Mouse (Mus musculus) ES-CJ7 (cell line): Measurements from ENCODE around the gene Stk39.

Experiments used
- DNase-seq: peaks from one replicate; pipeline ENCODE4 v3.0.0; 2011; ENCODE audit warnings: low read depth, low spot score

The Stk39 gene

DNA sequence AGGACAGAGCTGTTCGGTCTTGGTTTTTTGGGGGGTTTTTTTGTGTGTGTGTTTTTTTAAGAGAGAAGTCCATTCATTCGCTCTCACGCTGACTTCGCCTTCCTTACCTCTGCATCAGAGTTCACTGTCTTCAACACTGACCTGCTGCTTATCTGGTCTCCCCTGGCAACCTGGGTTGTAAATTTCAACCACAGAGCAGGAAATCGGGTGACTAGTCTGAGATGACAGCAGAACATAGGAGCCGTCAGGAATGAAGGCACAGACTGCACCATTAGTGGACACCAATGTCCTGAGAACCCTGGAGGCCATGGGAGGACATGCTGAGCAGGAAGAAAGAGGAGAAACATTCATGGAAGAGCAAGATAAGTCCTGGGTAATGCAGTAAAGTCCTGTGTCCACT lies 51.1 kb downstream of the Stk39 start:
- DNase-seq, result no peak

DNA sequence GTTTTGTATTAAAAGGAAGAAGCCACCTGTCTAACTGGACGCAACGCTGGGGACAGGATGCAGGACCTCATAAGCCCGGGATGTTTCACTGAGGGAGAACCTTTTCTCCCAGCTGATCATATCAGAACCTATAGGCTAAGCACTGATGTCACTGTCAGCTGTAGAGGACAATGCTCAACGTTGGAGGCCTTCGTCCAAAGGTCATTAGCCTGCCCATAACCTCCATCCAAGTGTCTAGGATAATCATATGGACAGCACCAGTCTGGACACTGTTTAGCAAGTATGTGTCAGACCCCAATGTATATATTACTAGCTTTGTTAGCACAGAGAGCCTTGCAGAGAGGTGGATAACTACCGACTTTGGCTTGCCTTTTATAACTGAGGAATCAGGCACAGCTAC lies 51.8 kb downstream of the Stk39 start:
- no peak for DNase-seq

DNA sequence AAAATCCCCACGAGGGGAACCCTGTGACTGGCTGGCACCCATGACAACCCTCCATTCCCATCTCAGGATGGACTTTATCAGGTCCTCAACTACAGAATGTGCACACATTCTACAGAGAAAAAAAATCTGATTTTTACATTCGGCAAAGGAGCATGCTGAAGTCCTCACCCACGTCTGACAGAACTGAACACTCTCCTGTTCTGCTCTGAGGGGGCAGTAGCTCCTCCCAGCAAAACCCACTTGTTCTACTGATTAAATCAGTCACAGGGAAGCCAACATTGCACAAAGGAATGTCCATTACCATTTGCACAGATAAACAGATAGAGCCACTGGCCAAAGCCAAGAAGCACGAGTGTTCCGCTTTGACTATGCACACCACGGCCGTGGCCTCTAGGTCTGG lies 52.3 kb downstream of the Stk39 start:
- DNase-seq, result no peak

DNA sequence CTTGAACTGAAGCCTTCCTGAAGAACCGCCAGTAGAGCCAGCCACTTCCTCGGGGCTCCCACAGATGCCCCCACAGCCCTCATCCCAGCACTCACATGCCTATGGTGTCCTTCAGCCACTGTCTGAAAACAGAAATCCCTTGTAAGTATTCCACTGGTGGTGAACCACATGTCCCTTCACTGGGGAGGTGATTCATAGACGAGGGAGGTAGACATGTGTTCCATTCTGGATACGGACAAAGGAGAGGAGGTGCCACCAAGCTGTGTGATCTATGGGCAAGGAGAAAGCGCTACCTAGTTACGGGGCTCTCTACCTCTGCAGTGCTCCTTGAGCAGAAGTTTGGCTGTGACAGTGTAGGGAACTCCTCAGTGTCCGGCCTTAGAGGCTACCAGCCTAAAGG lies 52.9 kb downstream of the Stk39 start:
- no peak for DNase-seq

DNA sequence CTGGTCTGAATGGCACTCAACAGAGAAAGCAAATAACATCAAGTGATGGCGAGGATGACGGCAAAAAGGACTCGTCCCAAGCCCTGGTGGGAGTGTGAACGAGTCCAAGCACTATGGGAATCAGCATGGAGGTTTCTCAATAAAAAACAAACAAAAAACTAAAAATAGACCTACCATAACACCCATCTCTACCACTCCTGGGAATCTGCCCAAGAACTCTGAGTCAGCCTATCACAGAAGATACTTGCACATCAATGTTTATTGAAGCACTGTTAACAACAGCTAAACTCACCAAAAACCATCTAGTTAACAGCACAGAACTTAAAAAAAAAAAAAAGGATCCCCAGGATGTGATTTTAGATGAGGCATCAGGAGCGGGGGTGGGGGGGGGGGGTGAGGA lies 55.0 kb downstream of the Stk39 start:
- DNase-seq, result no peak

- DNase-seq, result no peak
Measured at GRCm38 (mm10) chr2:68415691-68416090, 56.4 kb downstream of the Stk39 start.

GRCm38 (mm10) chr2:68412149-68412548 lies 59.9 kb downstream of the Stk39 start:
- DNase-seq, result no peak

GRCm38 (mm10) chr2:68411201-68411600 lies 60.9 kb downstream of the Stk39 start:
- no peak for DNase-seq

GRCm38 (mm10) chr2:68409640-68410215 lies 62.3 kb downstream of the Stk39 start:
- no peak for DNase-seq

DNA sequence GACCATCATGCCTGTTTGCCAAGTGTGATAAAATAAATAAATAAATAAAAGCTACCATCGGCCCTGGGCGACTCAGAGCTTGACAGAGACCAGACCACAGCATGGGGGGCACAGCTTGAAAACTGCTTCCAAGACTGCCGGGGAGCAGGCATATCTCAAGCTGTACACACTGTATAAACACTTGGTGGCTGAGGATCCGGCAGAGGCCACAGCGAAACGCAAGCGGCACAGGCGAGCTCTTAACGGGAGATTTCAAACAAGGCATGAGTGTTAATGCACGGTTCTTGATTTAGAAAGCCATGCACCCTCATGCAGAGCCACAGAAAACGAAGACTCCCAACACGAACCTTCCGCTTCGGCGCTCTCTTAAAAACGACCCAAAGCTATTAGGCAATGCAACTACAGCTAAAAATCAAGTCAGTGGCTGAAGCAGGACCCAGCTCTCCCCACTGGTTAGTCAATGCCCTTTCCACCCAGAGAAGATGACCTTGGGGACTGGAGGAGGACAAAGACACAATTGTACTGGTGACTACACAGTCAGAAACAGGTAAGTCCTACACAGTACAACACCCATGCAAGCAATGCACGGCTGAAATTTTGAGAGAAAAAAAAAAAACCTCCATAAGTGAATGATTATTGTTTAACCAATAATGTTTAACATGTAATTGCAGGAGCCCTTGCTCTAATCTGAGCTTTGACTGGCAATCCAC lies 63.6 kb downstream of the Stk39 start:
- DNase-seq, result no peak

- DNase-seq, result no peak
Measured at GRCm38 (mm10) chr2:68407179-68407950, 64.7 kb downstream of the Stk39 start.

DNA sequence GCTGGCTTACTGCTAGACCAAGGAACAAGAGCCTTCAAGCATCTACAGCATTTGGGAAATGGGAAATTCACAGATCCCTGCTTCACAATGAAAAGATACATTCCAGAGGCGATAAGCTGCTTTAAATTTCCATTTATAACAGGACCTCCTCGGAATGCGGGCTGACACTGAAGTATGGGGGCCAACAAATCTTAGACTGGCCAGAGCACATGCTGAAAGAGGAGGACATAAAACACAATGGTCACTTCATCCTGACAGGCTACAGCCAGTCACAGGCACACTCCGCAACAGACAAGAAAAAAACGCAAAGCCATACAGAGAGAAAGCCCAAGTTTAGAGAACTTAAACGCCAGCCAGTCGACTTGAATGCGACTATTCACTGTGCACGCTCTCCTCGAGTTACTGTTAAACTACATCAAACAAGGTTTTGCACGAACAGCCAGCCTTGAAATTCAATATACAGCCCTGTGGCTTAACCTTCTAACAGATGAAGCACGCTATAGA lies 65.4 kb downstream of the Stk39 start:
- DNase-seq, result no peak

DNA sequence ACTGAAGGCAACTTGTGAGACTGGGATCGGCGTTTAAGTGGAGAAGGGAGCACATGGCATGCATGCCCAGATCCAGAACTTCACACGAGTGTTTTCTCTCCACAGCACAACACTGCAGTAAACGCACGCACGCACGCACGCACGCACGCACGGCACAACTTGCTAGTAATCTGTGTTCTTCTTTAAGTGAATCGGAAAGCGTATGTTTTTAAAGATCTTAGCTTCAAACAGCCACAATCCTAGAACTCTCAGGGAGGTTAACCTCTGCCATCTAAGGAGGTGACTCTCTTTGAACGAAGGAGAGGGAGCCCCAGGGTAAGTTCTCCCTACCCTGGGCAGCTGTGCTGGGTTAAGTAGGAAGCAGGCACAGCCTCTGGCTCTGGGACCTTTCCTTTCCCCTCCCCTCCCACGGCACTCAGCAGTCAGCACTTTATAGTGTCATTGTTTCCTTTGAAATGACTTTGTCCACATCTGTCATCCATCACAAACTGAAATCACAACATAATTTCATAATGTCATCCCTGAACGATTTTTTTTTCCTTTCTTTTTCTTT lies 66.8 kb downstream of the Stk39 start:
- DNase-seq, result no peak

GRCm38 (mm10) chr2:68404274-68405162 lies 67.5 kb downstream of the Stk39 start:
- no peak for DNase-seq

- DNase-seq, result no peak
Measured at GRCm38 (mm10) chr2:68393611-68394549, 78.2 kb downstream of the Stk39 start.

DNA sequence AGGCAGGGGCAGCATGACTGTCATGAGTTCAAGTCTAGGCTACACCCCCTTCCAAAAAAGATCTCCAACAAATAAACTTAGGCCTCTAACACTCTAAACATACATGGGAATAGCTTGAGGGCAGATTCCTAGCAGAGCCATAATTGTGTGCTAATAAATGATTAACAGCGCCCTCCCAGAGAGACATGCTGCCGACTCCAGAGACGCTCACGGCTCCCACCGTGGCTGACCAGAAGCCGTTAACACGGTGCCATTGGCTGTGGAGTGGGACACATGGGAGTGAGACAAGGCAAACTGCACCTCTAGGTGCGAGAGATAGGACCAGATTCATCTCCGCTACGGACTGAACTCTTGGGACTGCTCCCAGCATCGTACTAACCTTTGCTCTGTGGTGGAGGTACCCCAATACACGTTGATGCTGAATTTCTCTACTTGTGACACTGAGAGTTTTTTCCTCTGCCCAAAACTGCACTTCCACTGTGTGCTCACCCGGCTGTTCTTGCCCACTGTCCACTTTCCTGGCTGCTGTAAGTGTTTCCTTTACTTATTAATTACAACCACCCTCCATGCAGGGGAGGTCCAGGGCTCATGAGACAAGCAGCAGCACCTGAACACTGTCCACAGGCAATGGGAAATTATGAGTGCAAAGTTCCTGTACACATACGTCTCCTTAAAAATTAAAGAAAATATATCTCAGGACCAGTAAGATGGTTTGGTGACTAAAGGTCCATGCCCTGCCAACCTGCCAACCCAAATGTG lies 84.1 kb downstream of the Stk39 start:
- DNase-seq, result no peak

DNA sequence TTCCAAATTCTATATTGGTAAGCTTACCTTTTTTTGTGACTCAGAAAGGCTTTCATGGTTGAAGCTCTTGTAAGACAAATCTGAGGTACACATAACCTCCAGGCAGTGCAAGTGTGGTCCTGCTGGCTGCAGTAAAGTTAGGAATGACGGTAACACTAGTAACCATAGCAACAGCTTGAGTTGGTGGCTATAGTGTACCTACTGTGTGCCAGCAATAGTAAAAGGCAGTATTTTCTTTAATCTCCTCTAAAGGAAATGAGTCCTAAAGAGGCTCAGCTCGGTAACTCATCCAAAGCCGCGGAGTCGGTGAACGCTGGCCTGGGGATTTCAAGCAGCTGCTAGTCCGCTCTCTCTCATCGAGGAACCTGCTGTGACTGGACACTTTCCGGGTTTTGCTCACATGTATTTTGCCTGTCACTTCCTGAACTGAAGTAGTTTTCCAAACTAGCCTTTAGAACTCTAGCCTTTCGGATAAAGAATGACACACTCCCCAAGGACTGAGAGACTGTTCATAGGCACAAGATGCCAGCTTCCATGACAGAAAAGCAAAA lies 85.7 kb downstream of the Stk39 start:
- DNase-seq, result no peak

- DNase-seq, result peak; percentile 87
Measured at GRCm38 (mm10) chr2:68385654-68386312, 86.3 kb downstream of the Stk39 start.

DNA sequence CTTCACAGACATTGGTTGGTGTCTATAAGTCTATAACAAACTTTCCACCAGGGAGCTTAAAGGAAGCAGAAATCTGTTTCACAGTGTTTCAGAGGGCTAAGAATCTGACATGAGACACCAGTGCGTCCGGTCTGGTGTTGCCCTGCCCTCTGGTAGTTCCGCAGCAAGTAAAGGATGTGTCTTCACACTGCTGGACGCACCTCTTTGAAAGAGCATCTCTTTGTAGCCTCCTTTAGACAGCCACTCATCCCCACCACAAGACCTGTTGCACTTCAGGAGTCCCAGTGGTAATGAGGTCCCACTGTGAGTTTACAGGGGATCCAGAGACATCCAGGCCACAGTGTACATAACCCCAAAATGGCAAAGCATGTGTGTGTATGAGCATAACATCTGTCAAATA lies 88.1 kb downstream of the Stk39 start:
- no peak for DNase-seq
